Mouse (Mus musculus): Measurements from ENCODE around the gene Psmg4. TPM values are rescaled to one million over a fixed set of nuclear protein-coding genes. Genes with fewer than 3 reads are reported as not detected.

Psmg4 gene
- polyA plus RNA-seq, 2 experiments = 41.1 to 45.0 TPM

- Histone ChIP-seq H3K36me3 (replicated peaks; ENCODE audit: control insufficient read depth, insufficient read depth, low read depth) (no peaks in the 10 kb centered on the region), H3K27me3 (ENCODE audit: control insufficient read depth, insufficient read depth, low read length) (no peaks in the 10 kb centered on the region), H3K27ac (no peak overlapping the region), H3K9ac (replicated peaks) (no peak overlapping the region), H3K9me3 (ENCODE audit: control insufficient read depth, low read length) (no peaks in the 10 kb centered on the region), H3K4me2 (ENCODE audit: low read depth) (no peak overlapping the region), H3K4me3 (ENCODE audit: insufficient read depth in 1 of 2, low read depth in 2 of 2, low read length in 2 of 2) (no peak overlapping the region), H3K4me1 (replicated peaks; ENCODE audit: control insufficient read depth in 2 of 2, insufficient read depth in 2 of 2, low read length in 1 of 2) (0 out of 4 replicates have a peak, but pooled peaks cover 0 to 2% of the 10 kb centered on the region in 2 experiments)
- no peak for ATAC-seq (ENCODE audit: insufficient read depth)
- 57% methylated on average over 8 of the region's 8 CpGs for WGBS (ENCODE audit: insufficient replicate concordance)
- TF ChIP-seq EP300 (IDR thresholded peaks at IDR 0.05; ENCODE audit: low read depth) (no peak), CTCF (IDR thresholded peaks at IDR 0.05; ENCODE audit: low read depth) (no peak)
- DNase-seq (ENCODE audit: low read depth in 3 of 3, low spot score in 3 of 3) = no peak
These were observed 6.5 kb upstream of the Psmg4 start for GRCm38 (mm10) chr13:34156133-34156839.

DNA sequence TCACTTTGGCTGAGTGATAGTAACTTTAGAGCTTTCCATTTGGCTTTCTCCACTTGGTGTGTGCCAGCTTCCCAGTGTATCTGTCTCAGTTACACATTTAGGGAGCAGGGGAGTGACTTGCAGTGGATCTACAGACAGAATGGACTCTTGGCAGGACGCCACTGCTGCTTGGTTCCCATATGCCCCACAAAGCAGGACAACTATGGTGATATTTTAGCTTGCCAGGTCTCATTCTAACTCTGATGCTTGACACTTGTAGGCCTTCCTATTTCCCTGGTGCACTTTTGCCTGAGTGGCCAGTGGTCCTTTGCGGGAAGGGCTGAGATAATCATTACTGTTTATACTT lies 6.0 kb upstream of the Psmg4 start:
- 62% methylated on average over 2 of the region's 2 CpGs for WGBS (ENCODE audit: insufficient replicate concordance)
- H3K9me3 ChIP-seq (ENCODE audit: control insufficient read depth, low read length) = no peaks in the 10 kb centered on the region
- no peak overlapping the region for H3K27ac ChIP-seq
- no peak overlapping the region for H3K4me2 ChIP-seq (ENCODE audit: low read depth)
- DNase-seq (ENCODE audit: low read depth in 3 of 3, low spot score in 3 of 3) = no peak
- no peak overlapping the region for H3K4me3 ChIP-seq (ENCODE audit: insufficient read depth in 1 of 2, low read depth in 2 of 2, low read length in 2 of 2)
- ATAC-seq (ENCODE audit: insufficient read depth) = no peak
- no peaks in the 10 kb centered on the region for H3K36me3 ChIP-seq (replicated peaks; ENCODE audit: control insufficient read depth, insufficient read depth, low read depth)
- no peaks in the 10 kb centered on the region for H3K27me3 ChIP-seq (ENCODE audit: control insufficient read depth, insufficient read depth, low read length)
- no peak overlapping the region for H3K9ac ChIP-seq (replicated peaks)
- TF ChIP-seq CTCF (IDR thresholded peaks at IDR 0.05; ENCODE audit: low read depth) (no peak), EP300 (IDR thresholded peaks at IDR 0.05; ENCODE audit: low read depth) (no peak)
- H3K4me1 ChIP-seq (replicated peaks; ENCODE audit: control insufficient read depth in 2 of 2, insufficient read depth in 2 of 2, low read length in 1 of 2) = 0 out of 4 replicates have a peak, but pooled peaks cover 0 to 2% of the 10 kb centered on the region in 2 experiments

GRCm38 (mm10) chr13:34157596-34158157 lies 5.1 kb upstream of the Psmg4 start:
- 74% methylated on average over 3 of the region's 3 CpGs for WGBS (ENCODE audit: insufficient replicate concordance)
- Histone ChIP-seq H3K27me3 (ENCODE audit: control insufficient read depth, insufficient read depth, low read length) (no peaks in the 10 kb centered on the region), H3K27ac (no peak overlapping the region), H3K9ac (replicated peaks) (no peak overlapping the region), H3K9me3 (ENCODE audit: control insufficient read depth, low read length) (no peaks in the 10 kb centered on the region), H3K4me2 (ENCODE audit: low read depth) (no peak overlapping the region), H3K36me3 (replicated peaks; ENCODE audit: control insufficient read depth, insufficient read depth, low read depth) (no peaks in the 10 kb centered on the region), H3K4me3 (ENCODE audit: insufficient read depth in 1 of 2, low read depth in 2 of 2, low read length in 2 of 2) (no peak overlapping the region), H3K4me1 (replicated peaks; ENCODE audit: control insufficient read depth in 2 of 2, insufficient read depth in 2 of 2, low read length in 1 of 2) (peaks cover 5 to 10% of the 10 kb centered on the region in 2 experiments)
- ATAC-seq (ENCODE audit: insufficient read depth) = no peak
- TF ChIP-seq CTCF (IDR thresholded peaks at IDR 0.05; ENCODE audit: low read depth) (no peak), EP300 (IDR thresholded peaks at IDR 0.05; ENCODE audit: low read depth) (no peak)
- DNase-seq (ENCODE audit: low read depth in 3 of 3, low spot score in 3 of 3) = no peak

GRCm38 (mm10) chr13:34159926-34160325 lies 2.8 kb upstream of the Psmg4 start:
- H3K27me3 ChIP-seq (ENCODE audit: control insufficient read depth, insufficient read depth, low read length) = no peaks in the 10 kb centered on the region
- DNase-seq (ENCODE audit: low read depth in 3 of 3, low spot score in 3 of 3) (no peak), ATAC-seq (ENCODE audit: insufficient read depth) (no peak)
- no peak overlapping the region for H3K4me2 ChIP-seq (ENCODE audit: low read depth)
- no peaks in the 10 kb centered on the region for H3K36me3 ChIP-seq (replicated peaks; ENCODE audit: control insufficient read depth, insufficient read depth, low read depth)
- no peak overlapping the region for H3K4me3 ChIP-seq (ENCODE audit: insufficient read depth in 1 of 2, low read depth in 2 of 2, low read length in 2 of 2)
- H3K27ac ChIP-seq = no peak overlapping the region
- peaks cover 10 to 16% of the 10 kb centered on the region in 2 experiments for H3K4me1 ChIP-seq (replicated peaks; ENCODE audit: control insufficient read depth in 2 of 2, insufficient read depth in 2 of 2, low read length in 1 of 2)
- H3K9me3 ChIP-seq (ENCODE audit: control insufficient read depth, low read length) = no peaks in the 10 kb centered on the region
- no peak overlapping the region for H3K9ac ChIP-seq (replicated peaks)
- TF ChIP-seq CTCF (IDR thresholded peaks at IDR 0.05; ENCODE audit: low read depth) (no peak), EP300 (IDR thresholded peaks at IDR 0.05; ENCODE audit: low read depth) (no peak)
- WGBS (ENCODE audit: insufficient replicate concordance) = 65% methylated on average over 1 of the region's 1 CpGs

GRCm38 (mm10) chr13:34163304-34163975 lies 676 bp downstream of the Psmg4 start:
- no peak for TF ChIP-seq CTCF (IDR thresholded peaks at IDR 0.05; ENCODE audit: low read depth)
- no peak for TF ChIP-seq EP300 (IDR thresholded peaks at IDR 0.05; ENCODE audit: low read depth)

More at GRCm38 (mm10) chr13:34163304-34163975, 676 bp downstream of the Psmg4 start:
- 27% methylated on average over 12 of the region's 12 CpGs for WGBS (ENCODE audit: insufficient replicate concordance)
- ATAC-seq (ENCODE audit: insufficient read depth) (no peak; the same call in none of the 2 replicates), DNase-seq (ENCODE audit: low read depth in 3 of 3, low spot score in 3 of 3) (no peak)
- Histone ChIP-seq H3K4me3 (ENCODE audit: insufficient read depth in 1 of 2, low read depth in 2 of 2, low read length in 2 of 2) (peak overlapping the region; percentile 76 to 77), H3K9ac (replicated peaks) (peak overlapping the region; percentile 76), H3K4me1 (replicated peaks; ENCODE audit: control insufficient read depth in 2 of 2, insufficient read depth in 2 of 2, low read length in 1 of 2) (peaks cover 10 to 14% of the 10 kb centered on the region in 2 experiments), H3K27me3 (ENCODE audit: control insufficient read depth, insufficient read depth, low read length) (no peaks in the 10 kb centered on the region), H3K27ac (no peak overlapping the region), H3K9me3 (ENCODE audit: control insufficient read depth, low read length) (no peaks in the 10 kb centered on the region), H3K36me3 (replicated peaks; ENCODE audit: control insufficient read depth, insufficient read depth, low read depth) (no peaks in the 10 kb centered on the region), H3K4me2 (ENCODE audit: low read depth) (peak overlapping the region; percentile 70)

All from liver, embryonic 14.5 days (tissue).